Mouse (Mus musculus) hindbrain, embryonic 15.5 days (tissue): ENCODE measurements around the gene Mrps9. TPM values are rescaled to one million over a fixed set of nuclear protein-coding genes. Genes with fewer than 3 reads are reported as not detected.
A peak's percentile ranks its signal among the peaks of the same experiment; 100 is the strongest.

Experiments
- ATAC-seq: fragments of 200-750 bp; cut with Nextera tagmentation; 2 replicates; pipeline ENCODE4 v1.8.0; 2017; ENCODE audit warnings: low read depth, moderate number of reproducible peaks, moderate TSS enrichment; ENCODE audit not compliant: low FRiP score
- H3K27ac ChIP-seq: fragments of 300-500 bp; sonication (generic); replicated peaks from 2 replicates; pipeline ENCODE4 v1.5.1; 2015; ENCODE audit warnings: mild to moderate bottlenecking, inconsistent platforms
- H3K27me3 ChIP-seq: fragments of 300-500 bp; sonication (generic); 2 replicates; pipeline ENCODE4 v1.6.1; 2015; ENCODE audit warnings: control low read depth, inconsistent platforms
- H3K36me3 ChIP-seq: fragments of 300-500 bp; sonication (generic); 2 replicates; pipeline ENCODE4 v1.6.1; 2015; ENCODE audit warnings: control low read depth, inconsistent platforms
- H3K4me1 ChIP-seq: fragments of 300-500 bp; sonication (generic); replicated peaks from 2 replicates; pipeline ENCODE4 v1.6.1; 2015; ENCODE audit warnings: control low read depth, inconsistent platforms
- H3K4me2 ChIP-seq: fragments of 300-500 bp; sonication (generic); 2 replicates; pipeline ENCODE4 v1.6.1; 2015; ENCODE audit warnings: moderate library complexity, mild to moderate bottlenecking, inconsistent platforms
- H3K4me3 ChIP-seq: fragments of 300-500 bp; sonication (generic); 2 replicates; pipeline ENCODE4 v1.5.1; 2015; ENCODE audit warnings: mild to moderate bottlenecking, inconsistent platforms
- H3K9ac ChIP-seq: fragments of 300-500 bp; sonication (generic); 2 replicates; pipeline ENCODE4 v1.6.1; 2015; ENCODE audit warnings: inconsistent platforms
- H3K9me3 ChIP-seq: fragments of 300-500 bp; sonication (generic); 2 replicates; pipeline ENCODE4 v1.6.1; 2016; ENCODE audit warnings: control low read depth, inconsistent platforms
- WGBS: fragments of 180-500 bp; shearing (Covaris S2); methylation state at CpG from one replicate; pipeline ENCODE4 v1.1.7; 2015; 5-methylcytosine and 5-hydroxymethylcytosine counted together
- polyA plus RNA-seq: library from polyadenylated mRNA; unstranded; fragments of >200 nt; fragmentation: Nextera tagmentation; extraction: Ambion mirVana; gene quantifications from 2 replicates; pipeline ENCODE4 v1.2.1, GENCODE M21; 2015

The Mrps9 gene
- polyA plus RNA-seq, result 28.8 and 35.3 TPM in 2 replicates

GRCm38 (mm10) chr1:42850663-42851397 lies at the start of gene Mrps9:
Gene Mrps9, plus strand, starts transcription at chr1:42851233.
- peaks cover 14% of the 10 kb centered on the region for H3K4me1 ChIP-seq
- peak within 1 kb of the TSS; percentile 57 for H3K4me2 ChIP-seq
- H3K27me3 ChIP-seq, result no peaks in the 10 kb centered on the region
- ATAC-seq, result peak; percentile 99
- peak within 1 kb of the TSS; percentile 81 for H3K9ac ChIP-seq
- no peaks in the 10 kb centered on the region for H3K9me3 ChIP-seq
- peak within 1 kb of the TSS; percentile 71 for H3K27ac ChIP-seq
- peak within 1 kb of the TSS; percentile 94 for H3K4me3 ChIP-seq
- no peaks in the 10 kb centered on the region for H3K36me3 ChIP-seq
- under 1% methylated on average over 23 of the region's 23 CpGs for WGBS

GRCm38 (mm10) chr1:42813301-42813845 lies 37.7 kb upstream of the Mrps9 start:
- WGBS, result 90% methylated on average over 6 of the region's 6 CpGs
- no peak overlapping the region for H3K9ac ChIP-seq
- no peak for ATAC-seq

GRCm38 (mm10) chr1:42814798-42815619 lies 36.0 kb upstream of the Mrps9 start:
- H3K4me3 ChIP-seq, result no peak overlapping the region
- H3K9ac ChIP-seq, result no peak overlapping the region
- H3K4me2 ChIP-seq, result no peak overlapping the region
- H3K4me1 ChIP-seq, result no peaks in the 10 kb centered on the region
- WGBS, result 81% methylated on average over 15 of the region's 15 CpGs
- H3K9me3 ChIP-seq, result no peaks in the 10 kb centered on the region
- no peaks in the 10 kb centered on the region for H3K36me3 ChIP-seq
- no peaks in the 10 kb centered on the region for H3K27me3 ChIP-seq
- no peak for ATAC-seq
- no peak overlapping the region for H3K27ac ChIP-seq

More at GRCm38 (mm10) chr1:42813301-42813845, 37.7 kb upstream of the Mrps9 start:
- no peak overlapping the region for H3K4me3 ChIP-seq
- no peaks in the 10 kb centered on the region for H3K4me1 ChIP-seq
- H3K36me3 ChIP-seq, result no peaks in the 10 kb centered on the region
- no peak overlapping the region for H3K27ac ChIP-seq
- H3K27me3 ChIP-seq, result no peaks in the 10 kb centered on the region
- no peak overlapping the region for H3K4me2 ChIP-seq
- no peaks in the 10 kb centered on the region for H3K9me3 ChIP-seq

GRCm38 (mm10) chr1:42851398-42851767 lies 350 bp downstream of the Mrps9 start:
- peaks cover 14% of the 10 kb centered on the region for H3K4me1 ChIP-seq
- under 1% methylated on average over 21 of the region's 21 CpGs for WGBS
- no peaks in the 10 kb centered on the region for H3K9me3 ChIP-seq
- H3K4me2 ChIP-seq, result peak overlapping the region; percentile 57
- peak overlapping the region; percentile 71 for H3K27ac ChIP-seq
- H3K9ac ChIP-seq, result peak overlapping the region; percentile 81
- H3K36me3 ChIP-seq, result no peaks in the 10 kb centered on the region
- no peak for ATAC-seq
- peak overlapping the region; percentile 94 for H3K4me3 ChIP-seq
- H3K27me3 ChIP-seq, result no peaks in the 10 kb centered on the region

- H3K9ac ChIP-seq, result peak overlapping the region; percentile 81
- no peaks in the 10 kb centered on the region for H3K27me3 ChIP-seq
- H3K4me2 ChIP-seq, result peak overlapping the region; percentile 57
- H3K4me3 ChIP-seq, result peak overlapping the region; percentile 94
- H3K9me3 ChIP-seq, result no peaks in the 10 kb centered on the region
- ATAC-seq, result no peak; the same call in 1 of the 2 replicates
- no peaks in the 10 kb centered on the region for H3K36me3 ChIP-seq
- WGBS, result 2% methylated on average over 16 of the region's 16 CpGs
- no peak overlapping the region; the same call in 1 of the 2 replicates for H3K27ac ChIP-seq
- H3K4me1 ChIP-seq, result peaks cover 14% of the 10 kb centered on the region
Measured at GRCm38 (mm10) chr1:42851810-42852209, 777 bp downstream of the Mrps9 start.

- Histone ChIP-seq H3K4me3 (no peak overlapping the region), H3K9me3 (no peaks in the 10 kb centered on the region), H3K27ac (no peak overlapping the region), H3K27me3 (no peaks in the 10 kb centered on the region), H3K4me1 (no peaks in the 10 kb centered on the region), H3K4me2 (no peak overlapping the region), H3K36me3 (peaks cover 5% of the 10 kb centered on the region; the same call in 1 of the 2 replicates), H3K9ac (no peak overlapping the region)
- no peak for ATAC-seq
- WGBS, result 95% methylated on average over 5 of the region's 5 CpGs
Measured at GRCm38 (mm10) chr1:42864719-42865250, 13.8 kb downstream of the Mrps9 start.

- 99% methylated on average over 4 of the region's 4 CpGs for WGBS
- peak; percentile 54; the same call in 1 of the 2 replicates for ATAC-seq
- no peak overlapping the region for H3K4me2 ChIP-seq
Measured at GRCm38 (mm10) chr1:42865336-42865939, 14.4 kb downstream of the Mrps9 start.

GRCm38 (mm10) chr1:42865986-42866385 lies 15.0 kb downstream of the Mrps9 start:
- no peak overlapping the region for H3K4me3 ChIP-seq
- no peaks in the 10 kb centered on the region for H3K4me1 ChIP-seq
- H3K36me3 ChIP-seq, result peaks cover 5% of the 10 kb centered on the region; the same call in 1 of the 2 replicates
- no peaks in the 10 kb centered on the region for H3K27me3 ChIP-seq
- 95% methylated on average over 4 of the region's 4 CpGs for WGBS
- H3K9ac ChIP-seq, result no peak overlapping the region
- no peak for ATAC-seq
- H3K4me2 ChIP-seq, result no peak overlapping the region
- no peak overlapping the region for H3K27ac ChIP-seq
- H3K9me3 ChIP-seq, result no peaks in the 10 kb centered on the region

More at GRCm38 (mm10) chr1:42865336-42865939, 14.4 kb downstream of the Mrps9 start:
- Histone ChIP-seq H3K4me1 (no peaks in the 10 kb centered on the region), H3K36me3 (peaks cover 5% of the 10 kb centered on the region; the same call in 1 of the 2 replicates), H3K27me3 (no peaks in the 10 kb centered on the region), H3K9ac (no peak overlapping the region), H3K4me3 (no peak overlapping the region), H3K9me3 (no peaks in the 10 kb centered on the region), H3K27ac (no peak overlapping the region)

GRCm38 (mm10) chr1:42867188-42867587 lies 16.2 kb downstream of the Mrps9 start:
- Histone ChIP-seq H3K27me3 (no peaks in the 10 kb centered on the region), H3K4me2 (no peak overlapping the region), H3K27ac (no peak overlapping the region), H3K9me3 (no peaks in the 10 kb centered on the region), H3K9ac (no peak overlapping the region), H3K36me3 (peaks cover 5% of the 10 kb centered on the region; the same call in 1 of the 2 replicates), H3K4me3 (no peak overlapping the region), H3K4me1 (no peaks in the 10 kb centered on the region)
- 97% methylated on average over 3 of the region's 3 CpGs for WGBS
- no peak for ATAC-seq

- Histone ChIP-seq H3K4me1 (peaks cover 15% of the 10 kb centered on the region), H3K9ac (no peak overlapping the region), H3K36me3 (no peaks in the 10 kb centered on the region), H3K4me2 (no peak overlapping the region), H3K27me3 (no peaks in the 10 kb centered on the region), H3K9me3 (no peaks in the 10 kb centered on the region), H3K4me3 (no peak overlapping the region), H3K27ac (no peak overlapping the region)
- ATAC-seq, result no peak
- 73% methylated on average over 2 of the region's 2 CpGs for WGBS
Measured at GRCm38 (mm10) chr1:42874174-42874573, 23.1 kb downstream of the Mrps9 start.

- H3K9me3 ChIP-seq, result no peaks in the 10 kb centered on the region
- H3K4me3 ChIP-seq, result no peak overlapping the region
- H3K27ac ChIP-seq, result no peak overlapping the region
- peaks cover 15% of the 10 kb centered on the region for H3K4me1 ChIP-seq
- no peak for ATAC-seq
- WGBS, result 84% methylated on average over 5 of the region's 5 CpGs
- no peaks in the 10 kb centered on the region for H3K27me3 ChIP-seq
- H3K36me3 ChIP-seq, result no peaks in the 10 kb centered on the region
- no peak overlapping the region for H3K9ac ChIP-seq
- H3K4me2 ChIP-seq, result no peak overlapping the region
Measured at GRCm38 (mm10) chr1:42875271-42875670, 24.2 kb downstream of the Mrps9 start.
